Mouse (Mus musculus): Measurements from ENCODE around the gene Plod3. TPM values are rescaled to one million over a fixed set of nuclear protein-coding genes. Genes with fewer than 3 reads are reported as not detected.

Plod3 gene
- polyA plus RNA-seq, 1 experiment from 2014 or later, result 33.0 TPM

DNA sequence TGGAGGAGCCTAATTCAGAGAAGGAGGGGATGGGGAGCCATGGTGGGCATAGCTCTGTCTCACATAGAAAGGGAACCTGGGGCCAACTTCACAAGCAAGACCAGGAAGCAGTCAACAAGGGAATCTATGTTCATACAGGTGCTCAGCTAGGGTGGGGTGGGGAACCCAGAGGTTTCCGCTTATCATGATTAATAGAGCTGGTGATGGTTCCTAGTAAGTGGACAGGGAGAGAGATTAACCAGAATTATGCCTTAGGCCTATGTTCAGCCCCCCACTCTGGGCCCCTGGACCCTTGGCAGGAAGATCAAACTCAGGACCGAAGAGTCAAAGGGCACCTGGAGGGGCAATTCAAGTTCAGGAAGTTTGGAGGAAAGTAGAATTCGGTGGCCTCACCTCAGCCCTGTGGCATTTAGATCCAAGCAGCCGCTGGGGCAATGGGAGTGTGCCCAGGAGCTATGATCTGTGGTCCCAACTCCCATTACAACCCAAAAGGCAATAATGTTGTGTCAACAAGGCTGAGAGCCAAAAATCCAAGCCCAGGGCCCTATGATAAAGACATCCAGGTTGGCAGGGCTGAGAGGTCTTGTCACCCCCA lies 19.9 kb upstream of the Plod3 start:
- WGBS (ENCODE audit: insufficient replicate concordance), result 86% methylated on average over 4 of the region's 4 CpGs
- Histone ChIP-seq H3K4me3 (ENCODE audit: low read depth, low read length) (no peak overlapping the region), H3K9me3 (replicated peaks; ENCODE audit: control insufficient read depth, low read length) (no peaks in the 10 kb centered on the region), H3K4me2 (no peak overlapping the region), H3K27me3 (ENCODE audit: control insufficient read depth, insufficient read depth, low read length) (no peaks in the 10 kb centered on the region), H3K4me1 (ENCODE audit: control insufficient read depth, insufficient read depth, low read length) (peaks cover 16% of the 10 kb centered on the region), H3K27ac (ENCODE audit: low read depth, low read length) (peak overlapping the region; percentile 76), H3K9ac (ENCODE audit: low read depth, low read length) (no peak overlapping the region), H3K36me3 (ENCODE audit: control insufficient read depth, insufficient read depth, low read length) (peaks cover 11% of the 10 kb centered on the region)
- ATAC-seq (replicated peaks; ENCODE audit: insufficient number of reproducible peaks, low FRiP score, low TSS enrichment), result no peak

DNA sequence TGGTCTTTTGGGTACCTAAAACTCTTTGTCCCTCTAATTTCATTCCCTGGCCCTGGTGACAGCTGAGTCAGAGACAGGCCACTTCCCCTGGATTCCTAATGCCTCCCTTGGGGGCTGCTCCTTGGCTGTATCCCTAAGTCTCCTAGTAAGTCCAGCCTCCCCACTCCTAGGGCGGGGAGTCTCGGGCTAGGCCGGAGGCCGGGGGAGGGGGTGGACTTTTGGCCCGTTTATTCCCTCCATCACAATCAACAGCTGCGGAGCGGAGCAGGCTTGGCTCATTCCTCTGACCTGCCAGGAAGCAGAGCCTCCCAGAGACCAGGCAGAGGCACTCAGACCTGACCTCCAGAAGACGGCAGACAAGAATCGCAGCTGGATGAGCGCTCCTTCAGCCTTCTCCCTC lies 19.2 kb upstream of the Plod3 start:
- no peak for ATAC-seq (replicated peaks; ENCODE audit: insufficient number of reproducible peaks, low FRiP score, low TSS enrichment)
- Histone ChIP-seq H3K9me3 (replicated peaks; ENCODE audit: control insufficient read depth, low read length) (no peaks in the 10 kb centered on the region), H3K36me3 (ENCODE audit: control insufficient read depth, insufficient read depth, low read length) (peaks cover 11% of the 10 kb centered on the region), H3K4me2 (no peak overlapping the region), H3K4me3 (ENCODE audit: low read depth, low read length) (no peak overlapping the region), H3K27ac (ENCODE audit: low read depth, low read length) (0 out of 2 replicates have a peak overlapping the region, but pooled peaks have one; percentile 8), H3K4me1 (ENCODE audit: control insufficient read depth, insufficient read depth, low read length) (peaks cover 16% of the 10 kb centered on the region), H3K9ac (ENCODE audit: low read depth, low read length) (no peak overlapping the region), H3K27me3 (ENCODE audit: control insufficient read depth, insufficient read depth, low read length) (no peaks in the 10 kb centered on the region)
- 68% methylated on average over 10 of the region's 10 CpGs for WGBS (ENCODE audit: insufficient replicate concordance)

DNA sequence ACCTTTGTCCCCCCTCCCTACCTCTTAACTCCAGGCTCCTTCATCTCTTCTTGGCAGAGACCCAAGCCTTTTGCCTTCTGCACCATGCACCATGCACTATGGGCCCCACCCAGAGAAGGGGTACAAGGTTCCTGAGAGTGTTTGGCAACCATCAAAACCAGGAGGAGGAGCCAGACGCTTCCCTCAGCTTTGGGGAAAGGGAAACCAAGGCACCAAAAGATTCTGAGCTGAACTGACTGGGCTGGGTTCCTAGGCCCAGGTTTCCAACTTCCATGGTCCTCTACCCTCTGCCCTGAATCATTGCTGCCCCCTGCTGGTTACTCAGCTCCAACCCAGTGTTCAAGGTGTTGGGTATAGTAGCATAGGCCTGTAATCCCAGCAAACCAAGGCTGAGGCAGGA lies 16.1 kb upstream of the Plod3 start:
- no peak overlapping the region for H3K4me2 ChIP-seq
- peaks cover 3% of the 10 kb centered on the region; the same call in 1 of the 2 replicates for H3K36me3 ChIP-seq (ENCODE audit: control insufficient read depth, insufficient read depth, low read length)
- no peak overlapping the region for H3K4me3 ChIP-seq (ENCODE audit: low read depth, low read length)
- H3K27ac ChIP-seq (ENCODE audit: low read depth, low read length), result no peak overlapping the region
- no peak overlapping the region for H3K9ac ChIP-seq (ENCODE audit: low read depth, low read length)
- no peak for ATAC-seq (replicated peaks; ENCODE audit: insufficient number of reproducible peaks, low FRiP score, low TSS enrichment)
- 63% methylated on average over 1 of the region's 1 CpGs for WGBS (ENCODE audit: insufficient replicate concordance)
- H3K4me1 ChIP-seq (ENCODE audit: control insufficient read depth, insufficient read depth, low read length), result peaks cover 11% of the 10 kb centered on the region
- no peaks in the 10 kb centered on the region for H3K9me3 ChIP-seq (replicated peaks; ENCODE audit: control insufficient read depth, low read length)
- H3K27me3 ChIP-seq (ENCODE audit: control insufficient read depth, insufficient read depth, low read length), result no peaks in the 10 kb centered on the region

DNA sequence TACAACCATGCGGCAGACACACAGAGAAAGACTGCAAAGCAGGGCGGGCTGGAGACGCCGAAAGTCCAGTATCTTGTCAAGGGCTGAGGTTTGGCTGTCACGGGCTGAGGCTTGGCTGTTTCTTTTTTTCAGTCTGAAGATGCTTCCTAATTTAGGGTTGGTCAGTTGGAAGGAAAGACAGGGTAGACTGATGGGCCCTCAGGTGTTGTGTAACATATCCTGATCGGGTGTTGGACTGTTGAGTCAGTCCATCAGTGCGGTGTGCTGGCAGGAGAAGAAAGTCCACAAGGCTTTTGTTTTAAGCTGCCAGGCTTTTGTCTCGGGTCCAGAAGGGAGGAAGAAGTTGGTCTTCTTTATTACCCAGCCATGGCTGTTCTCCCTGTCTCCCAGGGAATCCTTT lies 13.1 kb upstream of the Plod3 start:
- no peaks in the 10 kb centered on the region for H3K27me3 ChIP-seq (ENCODE audit: control insufficient read depth, insufficient read depth, low read length)
- WGBS (ENCODE audit: insufficient replicate concordance), result 65% methylated on average over 8 of the region's 8 CpGs
- H3K27ac ChIP-seq (ENCODE audit: low read depth, low read length), result no peak overlapping the region
- no peaks in the 10 kb centered on the region for H3K9me3 ChIP-seq (replicated peaks; ENCODE audit: control insufficient read depth, low read length)
- no peak for ATAC-seq (replicated peaks; ENCODE audit: insufficient number of reproducible peaks, low FRiP score, low TSS enrichment)
- no peaks in the 10 kb centered on the region for H3K36me3 ChIP-seq (ENCODE audit: control insufficient read depth, insufficient read depth, low read length)
- no peaks in the 10 kb centered on the region for H3K4me1 ChIP-seq (ENCODE audit: control insufficient read depth, insufficient read depth, low read length)
- H3K4me2 ChIP-seq, result no peak overlapping the region
- H3K9ac ChIP-seq (ENCODE audit: low read depth, low read length), result no peak overlapping the region
- H3K4me3 ChIP-seq (ENCODE audit: low read depth, low read length), result no peak overlapping the region

DNA sequence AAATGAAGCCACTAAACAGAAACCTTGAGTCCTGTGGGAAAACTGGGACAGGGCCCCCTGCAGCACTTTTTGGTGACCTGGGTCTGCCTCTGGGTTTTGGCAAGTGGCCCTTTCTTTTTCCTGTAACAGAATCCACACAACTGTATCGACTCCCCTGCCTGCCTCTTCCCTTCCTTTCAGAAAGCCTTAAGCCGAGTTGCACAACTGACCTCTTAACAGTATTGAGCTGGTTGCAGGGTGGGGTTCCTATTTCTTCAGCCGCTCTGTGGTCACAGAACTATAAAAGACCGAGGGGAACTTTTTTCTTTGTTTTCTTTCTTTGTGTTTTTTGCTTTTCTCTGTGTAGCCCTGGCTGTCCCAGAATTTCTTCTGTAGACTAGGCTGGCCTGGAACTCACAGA lies 9.1 kb upstream of the Plod3 start:
- Histone ChIP-seq H3K27ac (ENCODE audit: low read depth, low read length) (no peak overlapping the region), H3K36me3 (ENCODE audit: control insufficient read depth, insufficient read depth, low read length) (peaks cover 8% of the 10 kb centered on the region; the same call in 1 of the 2 replicates), H3K9ac (ENCODE audit: low read depth, low read length) (no peak overlapping the region), H3K9me3 (replicated peaks; ENCODE audit: control insufficient read depth, low read length) (no peaks in the 10 kb centered on the region), H3K4me3 (ENCODE audit: low read depth, low read length) (no peak overlapping the region), H3K4me1 (ENCODE audit: control insufficient read depth, insufficient read depth, low read length) (no peaks in the 10 kb centered on the region), H3K27me3 (ENCODE audit: control insufficient read depth, insufficient read depth, low read length) (no peaks in the 10 kb centered on the region), H3K4me2 (no peak overlapping the region)
- WGBS (ENCODE audit: insufficient replicate concordance), result 74% methylated on average over 4 of the region's 4 CpGs
- no peak for ATAC-seq (replicated peaks; ENCODE audit: insufficient number of reproducible peaks, low FRiP score, low TSS enrichment)

DNA sequence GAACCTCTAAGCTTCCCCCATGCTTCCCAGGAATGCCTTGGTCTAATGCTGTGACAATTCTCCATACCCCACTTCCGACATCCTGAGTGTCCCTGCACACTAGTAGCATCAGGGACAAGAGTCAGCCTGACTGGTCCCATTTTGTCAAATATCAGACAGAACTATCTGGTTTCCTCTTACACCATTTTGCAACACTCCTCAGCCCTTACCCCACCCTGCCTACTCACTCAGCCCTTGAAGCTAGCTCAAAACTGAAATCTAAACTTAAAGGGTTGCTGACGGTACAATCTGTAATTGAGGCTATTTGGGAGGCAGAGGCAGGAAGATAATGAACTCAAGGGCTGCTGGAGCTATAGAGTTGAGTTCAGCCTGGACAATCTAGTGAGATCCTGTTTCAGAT lies 7.1 kb upstream of the Plod3 start:
- ATAC-seq (replicated peaks; ENCODE audit: insufficient number of reproducible peaks, low FRiP score, low TSS enrichment), result no peak
- Histone ChIP-seq H3K9me3 (replicated peaks; ENCODE audit: control insufficient read depth, low read length) (no peaks in the 10 kb centered on the region), H3K36me3 (ENCODE audit: control insufficient read depth, insufficient read depth, low read length) (peaks cover 8% of the 10 kb centered on the region; the same call in 1 of the 2 replicates), H3K27ac (ENCODE audit: low read depth, low read length) (no peak overlapping the region), H3K4me2 (no peak overlapping the region), H3K4me1 (ENCODE audit: control insufficient read depth, insufficient read depth, low read length) (no peaks in the 10 kb centered on the region), H3K4me3 (ENCODE audit: low read depth, low read length) (no peak overlapping the region), H3K27me3 (ENCODE audit: control insufficient read depth, insufficient read depth, low read length) (no peaks in the 10 kb centered on the region), H3K9ac (ENCODE audit: low read depth, low read length) (no peak overlapping the region)
- whole genome bisulfite sequencing (ENCODE audit: insufficient replicate concordance), result 81% methylated on average over 2 of the region's 2 CpGs

DNA sequence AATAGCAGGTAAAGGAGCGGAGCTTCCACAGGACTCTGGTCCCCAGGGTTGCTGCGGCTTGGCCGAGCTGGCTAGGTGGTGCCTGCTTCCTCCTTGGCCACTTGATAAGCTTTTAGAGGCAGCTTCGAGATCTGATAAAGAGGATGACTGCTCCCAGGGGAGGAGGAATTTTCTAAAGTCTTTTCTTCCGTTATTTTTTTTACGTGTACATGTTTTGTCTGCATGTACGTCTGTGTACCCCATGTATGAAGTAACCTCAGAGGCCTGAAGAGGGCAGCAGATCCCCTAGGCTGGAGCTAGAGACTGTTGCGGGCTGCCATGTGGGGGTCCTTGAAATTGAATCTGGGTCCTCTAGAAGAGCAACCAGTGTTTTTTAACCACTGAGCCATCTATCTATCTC lies 5.8 kb upstream of the Plod3 start:
- H3K9me3 ChIP-seq (replicated peaks; ENCODE audit: control insufficient read depth, low read length), result no peaks in the 10 kb centered on the region
- H3K9ac ChIP-seq (ENCODE audit: low read depth, low read length), result no peak overlapping the region
- peaks cover 8% of the 10 kb centered on the region; the same call in 1 of the 2 replicates for H3K36me3 ChIP-seq (ENCODE audit: control insufficient read depth, insufficient read depth, low read length)
- H3K4me1 ChIP-seq (ENCODE audit: control insufficient read depth, insufficient read depth, low read length), result peaks cover under 1% of the 10 kb centered on the region; the same call in 1 of the 2 replicates
- H3K27me3 ChIP-seq (ENCODE audit: control insufficient read depth, insufficient read depth, low read length), result no peaks in the 10 kb centered on the region
- no peak overlapping the region for H3K4me3 ChIP-seq (ENCODE audit: low read depth, low read length)
- no peak overlapping the region for H3K27ac ChIP-seq (ENCODE audit: low read depth, low read length)
- WGBS (ENCODE audit: insufficient replicate concordance), result 87% methylated on average over 8 of the region's 8 CpGs
- no peak for ATAC-seq (replicated peaks; ENCODE audit: insufficient number of reproducible peaks, low FRiP score, low TSS enrichment)
- H3K4me2 ChIP-seq, result no peak overlapping the region

DNA sequence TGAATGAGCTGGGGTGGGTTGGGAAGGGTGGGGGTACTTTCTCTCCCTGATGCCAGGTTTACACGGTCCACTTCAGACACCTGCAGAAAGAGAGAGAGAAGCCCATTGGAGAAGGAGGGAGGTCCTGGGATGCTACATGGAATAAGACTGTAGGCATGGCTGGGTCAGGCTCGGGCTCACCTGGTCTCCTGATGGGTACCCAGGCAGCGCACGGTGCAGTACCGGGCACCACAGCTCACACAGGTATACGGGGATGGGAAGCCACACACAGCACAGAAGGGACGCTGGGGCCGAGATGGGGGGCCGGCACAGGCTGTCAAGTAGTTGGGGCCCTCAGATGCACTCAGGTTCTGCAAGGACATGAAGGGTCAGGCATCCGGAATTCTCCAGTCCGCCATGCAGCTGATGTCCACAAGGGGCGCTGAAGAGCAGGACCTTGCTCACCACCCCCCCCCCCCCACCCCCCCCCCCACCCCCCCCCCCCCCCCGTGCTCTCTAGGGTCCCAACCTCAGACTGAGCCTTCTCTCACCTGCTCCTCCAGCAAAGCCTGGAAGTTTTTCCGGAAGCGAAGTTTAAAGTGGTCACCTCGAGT lies 4.4 kb upstream of the Plod3 start:
- H3K4me2 ChIP-seq, result no peak overlapping the region
- H3K4me3 ChIP-seq (ENCODE audit: low read depth, low read length), result no peak overlapping the region
- H3K27ac ChIP-seq (ENCODE audit: low read depth, low read length), result no peak overlapping the region
- peaks cover 8% of the 10 kb centered on the region; the same call in 1 of the 2 replicates for H3K36me3 ChIP-seq (ENCODE audit: control insufficient read depth, insufficient read depth, low read length)
- ATAC-seq (replicated peaks; ENCODE audit: insufficient number of reproducible peaks, low FRiP score, low TSS enrichment), result no peak
- no peaks in the 10 kb centered on the region for H3K27me3 ChIP-seq (ENCODE audit: control insufficient read depth, insufficient read depth, low read length)
- H3K9ac ChIP-seq (ENCODE audit: low read depth, low read length), result no peak overlapping the region
- 43% methylated on average over 13 of the region's 16 CpGs for WGBS (ENCODE audit: insufficient replicate concordance)
- no peaks in the 10 kb centered on the region for H3K9me3 ChIP-seq (replicated peaks; ENCODE audit: control insufficient read depth, low read length)
- H3K4me1 ChIP-seq (ENCODE audit: control insufficient read depth, insufficient read depth, low read length), result peaks cover 6% of the 10 kb centered on the region; the same call in 1 of the 2 replicates

DNA sequence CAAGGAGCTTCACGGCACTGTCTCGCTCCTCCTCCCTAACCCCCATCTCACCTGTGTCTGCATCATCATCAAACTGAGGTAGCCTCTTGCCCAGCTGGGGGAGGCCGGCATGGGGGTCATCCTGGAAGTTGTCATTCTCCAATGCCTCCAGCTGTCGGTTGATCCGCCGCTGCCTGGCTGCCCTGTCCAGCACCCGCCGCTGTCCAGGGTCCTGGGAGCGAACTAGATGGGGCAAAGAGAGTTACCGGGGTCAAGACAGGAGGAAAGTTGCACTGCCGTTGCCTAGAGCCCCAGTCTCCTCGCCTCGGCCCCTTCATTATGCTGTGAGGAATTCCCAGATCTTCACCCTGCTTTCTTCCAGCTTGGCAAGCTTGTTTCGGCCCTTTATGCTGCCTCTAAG lies 2.0 kb upstream of the Plod3 start:
- Histone ChIP-seq H3K27me3 (ENCODE audit: control insufficient read depth, insufficient read depth, low read length) (no peaks in the 10 kb centered on the region), H3K9me3 (replicated peaks; ENCODE audit: control insufficient read depth, low read length) (no peaks in the 10 kb centered on the region), H3K4me1 (ENCODE audit: control insufficient read depth, insufficient read depth, low read length) (peaks cover 12% of the 10 kb centered on the region; the same call in 1 of the 2 replicates), H3K4me3 (ENCODE audit: low read depth, low read length) (no peak overlapping the region), H3K36me3 (ENCODE audit: control insufficient read depth, insufficient read depth, low read length) (peaks cover 9% of the 10 kb centered on the region), H3K4me2 (no peak overlapping the region), H3K27ac (ENCODE audit: low read depth, low read length) (no peak overlapping the region), H3K9ac (ENCODE audit: low read depth, low read length) (no peak overlapping the region)
- no peak for ATAC-seq (replicated peaks; ENCODE audit: insufficient number of reproducible peaks, low FRiP score, low TSS enrichment)
- 54% methylated on average over 14 of the region's 14 CpGs for WGBS (ENCODE audit: insufficient replicate concordance)

Data from heart, embryonic 11.5 days (tissue).